Mouse (Mus musculus) megakaryocyte progenitor cell, adult 5-6 weeks (primary cell): ENCODE measurements around the gene Ablim1. TPM values are rescaled to one million over a fixed set of nuclear protein-coding genes. Genes with fewer than 3 reads are reported as not detected.

ENCODE experiments used
- ATAC-seq: replicated peaks from 2 replicates; pipeline ENCODE4 v1.8.0; 2016; ENCODE audit warnings: mild to moderate bottlenecking, moderate TSS enrichment, inconsistent platforms; ENCODE audit not compliant: poor library complexity
- total RNA-seq, 2 experiments: library from RNA; stranded (forward) in 1 of 2; stranded (reverse) in 1 of 2; fragments of 157-497, 149-512 nt in 1 of 2; fragments of 200-1000 nt in 1 of 2; gene quantifications; 2 replicates each; pipeline versions ENCODE4 v1.2.3 to v1.2.4; 2015 to 2017

The Ablim1 gene
- total RNA-seq, 2 experiments from 2014 or later, result 6.7 to 7.0 TPM

DNA sequence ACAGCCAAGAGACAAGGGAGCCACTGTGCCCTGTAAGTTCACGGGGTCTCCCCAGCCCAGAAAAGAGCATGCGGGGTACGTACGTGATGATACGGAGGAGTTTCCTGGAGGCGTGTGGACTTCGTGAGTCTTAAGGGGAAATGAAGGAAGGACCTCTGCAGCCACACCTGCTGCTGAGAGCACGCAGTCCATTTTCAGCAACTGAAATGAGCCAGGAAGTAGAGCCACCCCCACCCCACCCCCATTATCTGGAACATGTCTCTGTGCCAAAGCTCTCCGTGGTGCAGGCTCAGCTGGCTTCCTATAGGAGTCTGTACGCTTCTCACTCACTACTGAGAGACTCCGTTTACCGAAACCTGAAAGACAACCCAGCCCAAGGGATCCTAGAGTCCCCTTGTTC is 121.3 kb downstream of the Ablim1 start:
- ATAC-seq, result no peak

DNA sequence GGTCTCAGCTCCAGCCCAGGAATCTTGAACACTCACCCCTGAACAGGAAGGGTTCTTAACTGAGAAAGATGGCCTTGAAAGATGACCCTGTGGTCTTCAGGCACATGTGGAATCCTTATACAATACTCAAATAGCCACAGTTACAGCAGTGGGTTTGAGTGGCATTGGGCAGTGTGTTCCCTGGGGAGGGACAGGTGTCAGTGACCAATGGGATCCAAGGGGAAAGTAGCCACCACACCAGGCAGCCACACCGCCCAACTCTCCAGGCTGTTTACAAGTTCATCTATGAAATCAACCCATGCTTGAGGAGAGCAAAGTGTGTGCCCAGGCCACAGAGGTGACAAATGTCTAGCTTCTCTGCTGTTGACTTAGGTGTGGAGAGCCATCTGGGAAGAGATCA is 123.6 kb downstream of the Ablim1 start:
- no peak for ATAC-seq

DNA sequence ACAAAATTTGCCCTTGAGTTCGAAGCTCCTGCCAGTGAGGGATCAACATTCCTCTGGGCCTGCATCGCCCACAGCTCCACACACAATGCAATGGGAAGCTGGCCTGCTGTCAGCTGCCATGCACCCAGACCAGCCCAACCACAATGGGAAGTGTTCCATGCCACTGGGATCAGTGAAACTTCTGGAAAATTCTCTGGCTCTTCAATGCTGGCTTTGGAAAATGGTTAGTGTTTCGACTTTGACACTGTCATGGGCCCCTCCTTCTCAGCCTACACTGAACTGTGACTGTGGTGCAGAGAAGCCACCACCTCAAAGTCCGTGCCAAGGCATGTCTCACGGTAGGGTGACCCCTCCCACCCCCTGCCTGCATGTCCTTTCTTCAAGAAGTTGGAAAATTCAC is 125.3 kb downstream of the Ablim1 start:
- ATAC-seq, result no peak

- peak; percentile 88 for ATAC-seq
Observed at GRCm38 (mm10) chr19:57188553-57188952, 126.2 kb downstream of the Ablim1 start.

DNA sequence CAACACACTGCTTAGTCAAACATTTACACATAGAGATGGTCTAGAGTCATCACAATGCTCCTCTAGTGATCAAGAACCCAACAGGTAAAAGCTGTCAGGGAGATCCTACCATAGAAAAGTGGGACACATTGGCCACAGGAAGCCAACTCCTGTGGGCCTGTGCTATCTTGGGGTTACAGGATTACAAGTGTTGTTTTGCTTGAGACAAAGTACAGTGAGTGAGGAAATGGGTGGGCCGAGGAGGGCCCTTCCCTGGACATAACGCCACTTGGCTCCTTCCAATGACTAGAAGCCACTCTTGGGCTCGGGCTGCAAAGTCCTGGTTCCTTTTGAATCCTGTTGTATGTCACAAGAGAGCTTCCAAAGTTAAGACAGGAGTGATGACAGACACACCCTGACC is 129.7 kb downstream of the Ablim1 start:
- ATAC-seq, result no peak

- no peak for ATAC-seq
Observed at GRCm38 (mm10) chr19:57182938-57183720, 131.6 kb downstream of the Ablim1 start.

DNA sequence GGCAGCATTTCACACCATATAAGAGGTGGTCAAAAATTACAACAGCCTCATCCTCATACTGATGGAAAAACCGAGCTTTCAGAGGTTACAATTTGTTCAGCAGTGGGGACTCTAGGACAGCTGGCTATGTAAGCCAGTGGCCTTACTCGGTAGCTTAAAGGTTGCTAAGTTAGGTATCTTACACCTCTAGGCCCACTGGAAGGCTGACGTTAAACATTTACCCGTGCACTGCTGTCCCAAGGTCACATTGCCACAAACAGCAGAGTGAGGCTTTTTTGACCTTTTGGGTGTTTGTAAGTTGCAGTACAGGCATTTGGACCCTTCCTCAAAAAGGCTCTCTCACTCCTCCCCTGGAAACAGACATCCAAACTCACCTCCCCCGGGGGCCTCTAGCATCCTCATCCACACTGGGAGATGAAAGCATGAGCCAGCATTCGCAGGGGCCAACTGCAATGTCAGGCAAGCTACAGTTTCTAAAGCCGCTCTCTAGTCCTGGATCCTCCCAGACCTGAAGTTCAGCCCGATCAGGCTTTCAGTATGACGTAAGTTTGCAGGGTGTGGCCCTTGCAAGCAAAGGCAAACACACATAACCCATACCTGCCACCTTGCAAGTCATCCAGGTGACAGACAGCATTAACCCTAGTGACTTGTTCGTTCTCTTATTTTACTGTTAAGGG is 132.7 kb downstream of the Ablim1 start:
- ATAC-seq, result no peak

- no peak for ATAC-seq
Observed at GRCm38 (mm10) chr19:57181317-57181716, 133.4 kb downstream of the Ablim1 start.

- ATAC-seq, result peak; percentile 23; the same call in 1 of the 2 replicates
Observed at GRCm38 (mm10) chr19:57180908-57181307, 133.8 kb downstream of the Ablim1 start.

DNA sequence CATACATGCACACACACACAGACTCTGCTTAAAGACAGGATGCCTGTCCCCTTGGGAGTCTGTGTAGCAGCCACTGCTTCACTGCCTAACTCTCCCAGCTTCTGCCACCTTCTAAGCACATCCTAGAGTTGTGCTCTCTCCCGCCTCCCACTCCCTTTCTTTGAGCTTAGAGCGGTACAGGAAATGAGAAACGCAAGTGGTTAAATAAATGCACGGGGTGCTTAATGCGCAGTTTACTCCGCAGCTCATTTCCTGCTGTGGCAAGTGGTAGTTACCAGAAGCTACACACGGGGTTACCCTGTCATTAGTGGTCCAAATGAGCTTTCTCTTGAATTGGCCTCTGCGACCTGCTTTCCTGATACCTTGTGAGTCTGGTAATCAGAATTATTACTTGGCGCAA is 134.4 kb downstream of the Ablim1 start:
- peak; percentile 26; the same call in 1 of the 2 replicates for ATAC-seq

- no peak for ATAC-seq
Observed at GRCm38 (mm10) chr19:57179269-57179668, 135.4 kb downstream of the Ablim1 start.

- no peak for ATAC-seq
Observed at GRCm38 (mm10) chr19:57177334-57177733, 137.4 kb downstream of the Ablim1 start.

DNA sequence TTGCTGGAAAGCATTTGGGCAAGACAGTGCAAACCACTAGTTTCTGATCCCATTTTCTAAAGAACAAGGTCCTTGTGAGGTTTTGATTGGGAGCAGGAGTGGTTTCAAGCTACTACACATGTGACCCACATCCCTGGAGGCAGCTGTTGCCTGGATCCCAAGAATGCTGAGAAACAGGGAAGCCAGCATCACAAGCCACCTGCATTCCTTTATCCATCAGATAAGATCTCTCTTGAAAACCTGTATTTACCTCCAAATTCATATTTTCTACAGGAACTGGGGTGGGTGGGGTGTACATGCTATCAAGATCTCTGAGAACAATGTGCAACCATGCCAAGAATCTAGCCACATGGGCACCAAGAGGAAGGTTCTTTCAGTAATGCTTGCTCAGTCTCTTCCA is 139.6 kb downstream of the Ablim1 start:
- ATAC-seq, result no peak

DNA sequence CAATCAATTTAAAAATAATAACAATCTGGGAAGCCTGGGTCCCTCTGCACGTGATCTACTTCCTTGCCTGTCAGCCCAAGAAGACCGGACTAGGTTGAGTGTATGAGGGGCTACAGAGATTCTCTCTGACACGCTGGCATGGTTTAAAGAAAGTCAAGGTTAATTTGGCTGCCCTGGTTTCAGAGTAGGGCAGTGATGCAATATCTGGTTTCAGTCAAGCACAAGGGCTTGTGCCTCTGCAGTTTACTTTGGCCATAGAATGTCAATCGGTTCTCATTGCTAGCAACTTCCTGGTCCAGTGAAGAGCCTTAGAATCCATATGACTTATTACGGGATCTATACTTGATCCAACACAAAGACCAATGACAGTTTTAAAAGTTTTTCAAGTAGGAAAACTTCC is 140.2 kb downstream of the Ablim1 start:
- no peak for ATAC-seq

DNA sequence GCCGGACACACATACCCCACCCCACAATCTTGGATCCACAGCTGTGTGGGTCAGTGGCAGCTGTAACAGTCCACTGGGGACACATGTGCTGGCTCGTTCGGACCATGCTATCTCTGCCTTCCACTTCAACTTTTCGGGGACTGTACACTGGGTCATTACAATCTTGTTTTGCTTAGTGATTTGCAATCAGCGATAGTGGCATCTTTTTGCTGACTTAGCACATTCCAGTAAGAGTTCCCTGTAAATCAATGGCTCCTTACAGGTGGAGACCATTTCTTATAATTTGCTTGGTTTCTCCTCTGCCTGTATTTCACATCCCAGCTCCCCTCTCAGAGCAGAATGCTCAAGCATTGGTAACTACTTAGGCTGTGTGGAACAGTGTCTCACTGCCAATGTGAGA is 140.7 kb downstream of the Ablim1 start:
- ATAC-seq, result no peak

- no peak for ATAC-seq
Observed at GRCm38 (mm10) chr19:57172321-57172720, 142.4 kb downstream of the Ablim1 start.

GRCm38 (mm10) chr19:57170880-57171279 is 143.8 kb downstream of the Ablim1 start:
- no peak for ATAC-seq

DNA sequence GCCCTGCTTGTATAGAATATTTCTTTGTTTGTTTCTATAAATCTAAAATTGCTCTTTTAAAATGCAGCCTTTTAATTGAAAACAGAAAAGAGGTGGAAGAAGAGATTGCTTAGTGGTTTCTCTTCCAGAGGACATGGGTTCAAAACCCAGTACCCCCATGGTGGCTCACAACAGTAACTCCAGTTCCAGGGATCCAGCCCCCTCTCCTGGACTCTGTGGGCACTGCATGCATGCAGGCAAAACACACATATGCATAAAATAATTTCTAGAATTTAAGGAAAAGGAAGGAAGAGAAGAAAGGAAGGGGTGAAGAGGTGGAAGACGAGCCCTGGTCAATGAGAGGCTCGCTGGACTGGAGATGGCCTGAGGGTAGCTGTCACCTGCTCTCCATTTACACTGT is 145.2 kb downstream of the Ablim1 start:
- ATAC-seq, result no peak

DNA sequence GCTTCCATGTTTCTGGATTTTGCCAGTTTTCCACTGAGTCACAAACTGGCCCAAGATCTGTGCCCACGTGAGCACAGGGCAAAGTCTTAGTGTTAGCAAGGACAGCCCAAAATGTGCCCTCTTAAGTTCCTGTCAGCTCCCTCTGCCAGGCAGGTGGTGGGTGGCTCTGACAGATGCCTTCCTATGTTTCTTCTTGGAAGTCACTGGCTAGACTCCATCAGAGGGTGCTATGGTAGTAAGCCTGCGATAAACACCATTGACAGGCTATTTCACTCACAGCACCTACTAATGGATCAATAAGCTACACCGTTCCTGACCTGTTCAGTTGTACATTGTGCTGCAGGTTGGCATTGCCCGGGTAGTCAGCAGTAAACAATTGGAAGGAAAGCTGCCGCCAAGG is 147.0 kb downstream of the Ablim1 start:
- ATAC-seq, result no peak

GRCm38 (mm10) chr19:57164882-57165281 is 149.8 kb downstream of the Ablim1 start:
- ATAC-seq, result no peak

DNA sequence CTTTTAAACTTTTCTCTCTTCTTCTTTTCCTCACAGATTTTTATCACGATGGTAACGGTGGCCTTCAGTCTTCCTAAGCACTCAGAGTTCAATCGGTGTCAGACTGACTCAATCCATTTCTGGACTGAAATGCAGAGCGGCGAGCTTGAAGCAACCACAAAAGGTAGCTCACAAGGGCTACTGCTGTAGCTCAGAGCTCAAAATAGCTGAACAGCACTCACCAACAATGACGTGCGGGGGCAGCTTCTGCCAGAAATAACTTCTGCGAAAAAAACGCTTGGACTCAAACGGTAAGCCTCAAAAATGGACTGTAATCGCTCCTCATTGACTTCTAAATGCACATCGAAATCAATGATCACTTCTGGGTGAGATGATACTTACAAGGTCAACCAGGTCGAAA is 151.4 kb downstream of the Ablim1 start:
- ATAC-seq, result no peak

DNA sequence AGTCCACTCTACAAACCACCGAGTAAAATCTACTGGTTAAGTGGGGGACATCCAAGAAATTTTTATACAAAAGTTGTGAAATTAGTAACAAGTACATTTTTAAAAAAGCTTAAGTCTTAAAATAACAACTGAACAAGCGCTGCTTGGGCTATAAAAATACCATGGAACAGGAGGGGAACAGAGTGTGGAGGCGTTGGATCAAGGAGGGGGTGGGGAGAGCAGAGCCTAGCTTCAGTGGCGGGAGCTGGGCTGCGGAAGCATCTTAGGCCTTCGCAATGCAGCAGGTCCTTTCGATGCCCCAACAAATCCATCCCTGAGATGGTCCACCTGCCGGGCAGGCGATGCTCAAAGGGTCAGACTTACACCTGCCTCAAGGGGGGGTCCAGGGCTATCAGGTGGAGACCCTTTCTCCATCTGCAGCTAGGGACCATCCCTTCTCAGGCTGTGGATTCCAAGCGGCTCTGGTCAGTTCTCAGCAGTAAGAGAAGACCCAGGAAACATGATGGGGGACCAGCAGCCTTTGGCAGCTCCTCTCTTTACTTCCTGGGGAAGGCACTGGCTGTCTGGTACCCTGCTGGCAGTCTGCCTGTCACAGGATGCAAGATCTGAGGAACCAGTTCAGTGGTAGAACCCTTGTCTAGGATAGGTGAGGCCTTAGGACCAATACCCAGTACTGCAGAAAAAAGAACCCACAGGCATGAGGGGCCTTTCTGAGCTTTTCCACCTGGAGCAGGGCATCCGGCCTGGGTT is 152.6 kb downstream of the Ablim1 start:
- ATAC-seq, result no peak
